Mouse (Mus musculus) MEL (cell line): Measurements from ENCODE around the gene Slc37a3.

Source experiments
- CTCF ChIP-seq, 3 experiments: IDR thresholded peaks in 2 of 3; conservative IDR thresholded peaks in 1 of 3; 2 replicates each; pipeline ENCODE4 v1.5.1; 2011 to 2012; ENCODE audit warnings: low read length in 3 of 3, low read depth in 2 of 3, mild to moderate bottlenecking in 2 of 3, improper control_type of control experiment in 1 of 3, inconsistent platforms in 1 of 3, mixed read lengths in 1 of 3, moderate library complexity in 1 of 3; ENCODE audit not compliant: control insufficient read depth in 1 of 3, insufficient read depth in 1 of 3, poor library complexity in 1 of 3, severe bottlenecking in 1 of 3
- E2F4 ChIP-seq: IDR thresholded peaks from 2 replicates; pipeline ENCODE4 v1.6.1; 2011; ENCODE audit warnings: low read depth, low read length, improper control_type of control experiment, borderline replicate concordance
- ELF1 ChIP-seq: IDR thresholded peaks from 2 replicates; pipeline ENCODE4 v1.6.1; 2014; ENCODE audit warnings: low read depth, mild to moderate bottlenecking, inconsistent platforms, low read length, improper control_type of control experiment, moderate library complexity
- KAT2A ChIP-seq: conservative IDR thresholded peaks from 2 replicates; pipeline ENCODE4 v1.6.1; 2012; ENCODE audit warnings: low read depth, low read length, improper control_type of control experiment, inconsistent platforms
- MAX ChIP-seq: IDR thresholded peaks from 2 replicates; pipeline ENCODE4 v1.6.1; 2011; ENCODE audit warnings: low read length, improper control_type of control experiment
- MAZ ChIP-seq: IDR thresholded peaks from 2 replicates; pipeline ENCODE4 v1.6.1; 2012; ENCODE audit warnings: low read depth, mild to moderate bottlenecking, inconsistent platforms, low read length, improper control_type of control experiment
- MEF2A ChIP-seq: IDR thresholded peaks from 2 replicates; pipeline ENCODE4 v1.6.1; 2014; ENCODE audit warnings: low read depth, mild to moderate bottlenecking, inconsistent platforms, low read length, improper control_type of control experiment; ENCODE audit not compliant: poor library complexity, insufficient replicate concordance, severe bottlenecking; ENCODE audit errors: extremely low read depth
- NELFE ChIP-seq: IDR thresholded peaks from 2 replicates; pipeline ENCODE4 v1.6.1; 2011; ENCODE audit warnings: low read depth, low read length, improper control_type of control experiment
- POLR2A ChIP-seq, 2 experiments: IDR thresholded peaks; 2 replicates each; pipeline ENCODE4 v1.6.1; 2011 to 2012; ENCODE audit warnings: low read length in 2 of 2, mild to moderate bottlenecking in 2 of 2, control low read depth in 1 of 2, improper control_type of control experiment in 1 of 2, low read depth in 1 of 2, moderate library complexity in 1 of 2; ENCODE audit not compliant: control insufficient read depth in 1 of 2, insufficient read depth in 1 of 2, poor library complexity in 1 of 2
- POLR2AphosphoS2 ChIP-seq: IDR thresholded peaks from 2 replicates; pipeline ENCODE4 v1.6.1; 2011; ENCODE audit warnings: low read length, improper control_type of control experiment
- TAL1 ChIP-seq: IDR thresholded peaks from 2 replicates; pipeline ENCODE4 v1.6.1; 2012; ENCODE audit warnings: mild to moderate bottlenecking, inconsistent platforms, low read length, moderate library complexity, mixed read lengths
- USF1 ChIP-seq: IDR thresholded peaks from 2 replicates; pipeline ENCODE4 v1.6.1; 2014; ENCODE audit warnings: low read depth, mild to moderate bottlenecking, inconsistent platforms, low read length, improper control_type of control experiment, moderate library complexity
- ZC3H11A ChIP-seq: IDR thresholded peaks from 2 replicates; pipeline ENCODE4 v1.6.1; 2012; ENCODE audit warnings: low read depth, mild to moderate bottlenecking, inconsistent platforms, low read length, improper control_type of control experiment
- ZNF384 ChIP-seq: IDR thresholded peaks from 2 replicates; pipeline ENCODE4 v1.6.1; 2012; ENCODE audit warnings: low read depth, mild to moderate bottlenecking, inconsistent platforms, low read length, improper control_type of control experiment

DNA sequence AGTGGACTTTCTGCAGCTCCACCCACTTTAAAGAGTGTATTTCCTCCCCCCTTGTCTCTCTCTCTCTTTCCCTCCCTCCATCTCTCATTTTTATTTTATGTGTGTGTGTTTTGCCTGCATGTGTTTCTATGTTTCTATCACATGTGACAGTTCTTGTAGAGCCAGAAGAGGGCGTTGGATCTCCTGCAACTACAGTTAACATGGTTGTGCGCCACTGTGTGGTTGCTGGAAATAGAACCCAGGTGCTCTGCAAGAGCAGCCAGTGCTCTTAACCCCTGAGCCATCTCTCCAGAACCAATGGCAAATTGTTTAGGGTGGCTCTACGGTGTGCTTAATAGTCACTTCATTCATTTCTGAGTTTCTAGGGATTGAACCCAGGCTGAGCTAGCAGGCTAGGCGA is 81.0 kb downstream of the Slc37a3 start:
- TF ChIP-seq CTCF (IDR thresholded peaks at IDR 0.05 in 2 of 3, conservative IDR thresholded peaks at IDR 0.05 in 1 of 3; ENCODE audit: control insufficient read depth in 1 of 3, insufficient read depth in 1 of 3, low read depth in 2 of 3, low read length in 3 of 3, poor library complexity in 1 of 3, severe bottlenecking in 1 of 3) (peak in 2 of 3 experiments; percentile 14 to 51; a peak in 2 of 6 replicates), ZNF384 (no peak), NELFE (no peak), ELF1 (no peak), MEF2A (no peak), POLR2A (IDR thresholded peaks at IDR 0.05; ENCODE audit: control insufficient read depth in 1 of 2, insufficient read depth in 1 of 2, low read depth in 1 of 2, low read length in 2 of 2, poor library complexity in 1 of 2) (no peak), MAZ (no peak), USF1 (no peak), KAT2A (no peak), TAL1 (no peak), E2F4 (no peak), ZC3H11A (no peak), POLR2AphosphoS2 (no peak), MAX (no peak)
